Comparison of ENCODE assay signal across 8 mouse cellular contexts in genomic region chr4:102226700-102227099, GRCm38 (mm10).
DNase-seq lines count a peak whose midpoint lies in the region; ATAC-seq lines count a peak whose summit lies in the region.

No protein-coding gene starts in this region.

- H3K4me2 ChIP-seq in hindbrain, embryonic 12.5 days (replicated peaks) = no peak overlapping the region
- H3K4me2 ChIP-seq in intestine, embryonic 15.5 days (replicated peaks) = no peak overlapping the region

- H3K36me3 ChIP-seq in hindbrain, embryonic 10.5 days = no peaks in the 10 kb centered on the region
- H3K36me3 ChIP-seq in hindbrain, embryonic 12.5 days = no peaks in the 10 kb centered on the region
- H3K36me3 ChIP-seq in intestine, embryonic 15.5 days = no peaks in the 10 kb centered on the region

- H3K9me3 ChIP-seq in hindbrain, embryonic 10.5 days = no peaks in the 10 kb centered on the region
- no peaks in the 10 kb centered on the region for H3K9me3 ChIP-seq in hindbrain, embryonic 12.5 days (replicated peaks)
- no peaks in the 10 kb centered on the region for H3K9me3 ChIP-seq in intestine, embryonic 15.5 days

- no peak overlapping the region for H3K27ac ChIP-seq in hindbrain, embryonic 10.5 days
- no peak overlapping the region for H3K27ac ChIP-seq in hindbrain, embryonic 12.5 days
- H3K27ac ChIP-seq in intestine, embryonic 15.5 days = no peak overlapping the region

- no peak for ATAC-seq in hindbrain, embryonic 12.5 days (ENCODE audit: low FRiP score)
- no peak for ATAC-seq in intestine, embryonic 15.5 days

- H3K27me3 ChIP-seq in hindbrain, embryonic 10.5 days (ENCODE audit: insufficient read depth, poor library complexity, severe bottlenecking) = no peaks in the 10 kb centered on the region
- H3K27me3 ChIP-seq in hindbrain, embryonic 12.5 days = no peaks in the 10 kb centered on the region
- H3K27me3 ChIP-seq in intestine, embryonic 15.5 days (replicated peaks) = no peaks in the 10 kb centered on the region

- peak; percentile 11 for DNase-seq in hindbrain, embryonic 10.5 days (ENCODE audit: low spot score)
- DNase-seq in thymus, postnatal 14 days = peak; percentile 9
- no peak for DNase-seq in thymus, adult 18-20 months
- peak; percentile 77 for DNase-seq in embryo, embryonic 10.5 days (ENCODE audit: low spot score)
- DNase-seq in lung, postnatal 14 days = peak; percentile 41
- no peak for DNase-seq in urinary bladder, postnatal 36 days (ENCODE audit: low spot score in 2 of 2)

- no peak overlapping the region for H3K9ac ChIP-seq in hindbrain, embryonic 12.5 days
- no peak overlapping the region for H3K9ac ChIP-seq in intestine, embryonic 15.5 days

- H3K4me3 ChIP-seq in hindbrain, embryonic 10.5 days = no peak overlapping the region
- no peak overlapping the region for H3K4me3 ChIP-seq in hindbrain, embryonic 12.5 days
- H3K4me3 ChIP-seq in intestine, embryonic 15.5 days (replicated peaks) = no peak overlapping the region

- H3K4me1 ChIP-seq in hindbrain, embryonic 10.5 days (replicated peaks) = no peaks in the 10 kb centered on the region
- H3K4me1 ChIP-seq in hindbrain, embryonic 12.5 days = no peaks in the 10 kb centered on the region
- H3K4me1 ChIP-seq in intestine, embryonic 15.5 days (replicated peaks) = no peaks in the 10 kb centered on the region

Comparison
In these comparisons a context has a peak if more than half of its experiments do, and no peak if none do; other contexts are left out.
1. DNase-seq: peak in hindbrain, embryonic 10.5 days (single experiment), thymus, postnatal 14 days (single experiment), embryo, embryonic 10.5 days (single experiment) and lung, postnatal 14 days (single experiment); none in thymus, adult 18-20 months (0 of 2) and urinary bladder, postnatal 36 days (0 of 2).